Mouse (Mus musculus) hindbrain, embryonic 11.5 days (tissue): ENCODE results near the gene Mettl18. TPM values are rescaled to one million over a fixed set of nuclear protein-coding genes. Genes with fewer than 3 reads are reported as not detected.

Source experiments
- ATAC-seq: fragments of 200-750 bp; cut with Nextera tagmentation; 2 replicates; pipeline ENCODE4 v1.8.0; 2017; ENCODE audit warnings: mild to moderate bottlenecking, moderate TSS enrichment, moderate library complexity; ENCODE audit not compliant: low FRiP score
- DNase-seq: peaks from one replicate; pipeline ENCODE4 v3.0.0-alpha.2; 2015; ENCODE audit warnings: low spot score
- H3K27ac ChIP-seq: fragments of 300-500 bp; sonication (generic); 2 replicates; pipeline ENCODE4 v1.5.1; 2014; ENCODE audit warnings: mild to moderate bottlenecking, low read depth, low read length
- H3K27me3 ChIP-seq: fragments of 300-500 bp; sonication (generic); 2 replicates; pipeline ENCODE4 v1.6.1; 2014; ENCODE audit warnings: mild to moderate bottlenecking, low read length, moderate library complexity, mixed read lengths; ENCODE audit not compliant: control insufficient read depth, insufficient read depth
- H3K36me3 ChIP-seq: fragments of 300-500 bp; sonication (generic); 2 replicates; pipeline ENCODE4 v1.6.1; 2014; ENCODE audit warnings: mild to moderate bottlenecking, low read length, moderate library complexity, mixed read lengths; ENCODE audit not compliant: control insufficient read depth, insufficient read depth
- H3K4me1 ChIP-seq: fragments of 300-500 bp; sonication (generic); replicated peaks from 2 replicates; pipeline ENCODE4 v1.6.1; 2014; ENCODE audit warnings: low read length, mixed read lengths; ENCODE audit not compliant: control insufficient read depth, insufficient read depth
- H3K4me2 ChIP-seq: fragments of 300-500 bp; sonication (generic); replicated peaks from 2 replicates; pipeline ENCODE4 v1.6.1; 2014; ENCODE audit warnings: mild to moderate bottlenecking, low read depth, low read length
- H3K4me3 ChIP-seq: fragments of 300-500 bp; sonication (generic); 2 replicates; pipeline ENCODE4 v1.5.1; 2014; ENCODE audit warnings: low read depth, low read length
- H3K9ac ChIP-seq: fragments of 300-500 bp; sonication (generic); 2 replicates; pipeline ENCODE4 v1.6.1; 2014; ENCODE audit warnings: low read depth, low read length
- H3K9me3 ChIP-seq: fragments of 300-500 bp; sonication (generic); 2 replicates; pipeline ENCODE4 v1.6.1; 2016; ENCODE audit warnings: low read length; ENCODE audit not compliant: control insufficient read depth
- WGBS: fragments of 180-500 bp; shearing (Covaris S2); extraction: QIAGEN DNeasy Blood & Tissue Kit; methylation state at CpG from one replicate; pipeline ENCODE4 v1.1.7; 2014; 5-methylcytosine and 5-hydroxymethylcytosine counted together
- polyA plus RNA-seq: library from polyadenylated mRNA; unstranded; fragments of >200 nt; fragmentation: Nextera tagmentation; extraction: Ambion mirVana; gene quantifications from 2 replicates; pipeline ENCODE4 v1.2.1, GENCODE M21; 2014

Gene Mettl18
- polyA plus RNA-seq = 8.2 and 11.2 TPM in 2 replicates

DNA sequence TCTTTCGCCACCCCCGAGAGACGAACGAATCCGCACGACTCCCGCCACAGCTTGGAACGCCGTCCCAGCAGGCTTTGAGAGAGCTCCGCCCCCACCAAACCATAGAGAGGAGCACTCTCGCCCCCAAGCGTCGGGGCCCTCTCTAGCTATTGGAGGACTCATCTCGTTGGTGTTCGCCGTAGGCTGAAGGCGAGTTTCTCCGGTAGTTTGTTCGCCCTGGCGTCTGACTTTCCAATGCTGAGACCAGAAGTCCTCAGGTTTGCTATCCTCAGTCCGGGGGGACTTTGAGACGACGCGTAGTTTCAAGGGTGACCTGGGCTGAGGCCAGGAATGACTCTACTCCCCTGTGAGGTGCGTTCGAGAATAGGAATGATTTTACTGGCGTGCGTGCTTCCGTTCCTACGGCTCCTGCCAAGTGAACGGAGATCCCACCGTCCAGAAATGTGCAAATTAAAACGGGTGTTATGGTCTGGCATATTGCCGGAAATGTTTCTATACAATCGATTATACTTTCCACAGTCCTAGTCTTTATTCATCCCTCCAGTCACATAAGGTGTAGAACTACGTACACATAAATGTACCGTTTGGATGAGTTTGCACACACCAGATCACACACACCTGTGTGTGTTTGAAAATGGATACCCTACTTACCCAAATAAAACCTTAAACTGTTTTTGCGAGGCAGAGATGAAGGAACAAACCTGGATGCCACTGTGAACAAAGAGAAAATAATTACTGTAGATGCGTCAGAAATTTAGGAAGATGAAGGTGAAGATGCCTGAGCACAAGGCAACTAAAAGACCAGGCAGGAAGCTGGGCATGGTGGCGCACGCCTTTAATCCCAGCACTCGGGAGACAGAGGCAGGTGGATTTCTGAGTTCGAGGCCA lies at the start of gene Mettl18, which contains the start of gene BC055324:
Gene Mettl18 (plus strand): TSS at position 169 of the 888 bp plus-strand sequence.
Gene BC055324 (minus strand): TSS at position 76 of the 888 bp plus-strand sequence.
- Histone ChIP-seq H3K9me3 (no peaks in the 10 kb centered on the region), H3K4me2 (peak within 1 kb of the TSS; percentile 69), H3K27me3 (no peaks in the 10 kb centered on the region), H3K4me3 (peak within 1 kb of the TSS; percentile 58), H3K27ac (no peak within 1 kb of the TSS; the same call in 1 of the 2 replicates), H3K4me1 (no peaks in the 10 kb centered on the region), H3K9ac (peak within 1 kb of the TSS; percentile 68), H3K36me3 (no peaks in the 10 kb centered on the region)
- WGBS = 5% methylated on average over 43 of the region's 43 CpGs
- peak; percentile 98 for ATAC-seq
- DNase-seq = peak; percentile 96

DNA sequence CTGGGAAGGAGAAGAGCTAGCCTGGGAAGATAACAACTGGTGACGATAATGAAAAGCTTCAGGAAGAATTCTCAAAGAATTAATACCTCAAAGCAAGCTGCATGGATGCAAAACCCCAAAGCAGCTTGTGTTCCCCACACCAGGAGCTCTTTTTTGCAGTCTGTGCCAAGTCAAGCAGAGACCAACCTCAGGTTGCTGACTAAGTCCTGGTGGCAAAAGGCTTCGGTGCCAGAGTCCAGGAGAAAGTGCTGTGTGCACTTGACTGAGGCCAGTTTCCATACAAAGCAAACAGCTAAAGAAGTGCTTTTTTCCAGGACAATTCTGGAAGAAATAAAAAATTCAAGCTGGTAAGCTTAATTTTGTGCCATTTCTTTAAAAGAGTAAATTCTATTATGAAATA lies 41.3 kb upstream of the Mettl18 start:
- H3K9me3 ChIP-seq = no peaks in the 10 kb centered on the region
- ATAC-seq (no peak), DNase-seq (no peak)
- no peaks in the 10 kb centered on the region for H3K4me1 ChIP-seq
- H3K36me3 ChIP-seq = peaks cover 3% of the 10 kb centered on the region; the same call in 1 of the 2 replicates
- WGBS = 94% methylated on average over 2 of the region's 2 CpGs
- H3K4me2 ChIP-seq = no peak overlapping the region
- no peaks in the 10 kb centered on the region for H3K27me3 ChIP-seq
- no peak overlapping the region for H3K4me3 ChIP-seq
- H3K9ac ChIP-seq = no peak overlapping the region
- H3K27ac ChIP-seq = no peak overlapping the region

DNA sequence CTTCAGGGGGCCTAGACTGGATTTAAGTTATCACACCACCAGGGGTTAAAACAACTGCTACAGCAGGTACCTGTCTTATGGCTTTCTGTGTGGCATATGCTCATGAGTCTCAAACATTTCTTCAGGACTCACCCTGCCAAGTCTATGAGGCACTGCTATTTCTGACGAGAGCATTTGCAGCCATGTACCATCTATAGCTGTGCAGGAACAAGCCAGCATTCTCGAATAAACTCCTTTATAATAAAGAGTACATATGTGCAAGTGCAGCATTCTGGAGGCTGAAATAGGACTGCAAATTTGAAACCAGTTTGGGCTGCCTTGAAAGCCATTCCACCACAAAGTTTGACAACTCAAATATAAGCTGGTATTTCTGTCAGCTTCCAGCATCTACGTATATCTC lies 36.7 kb upstream of the Mettl18 start:
- Histone ChIP-seq H3K4me1 (no peaks in the 10 kb centered on the region), H3K27me3 (no peaks in the 10 kb centered on the region), H3K9ac (no peak overlapping the region), H3K36me3 (no peaks in the 10 kb centered on the region; the same call in 1 of the 2 replicates), H3K9me3 (no peaks in the 10 kb centered on the region), H3K4me2 (no peak overlapping the region), H3K27ac (no peak overlapping the region), H3K4me3 (no peak overlapping the region)
- WGBS = 88% methylated on average over 3 of the region's 3 CpGs
- DNase-seq (no peak), ATAC-seq (no peak)

DNA sequence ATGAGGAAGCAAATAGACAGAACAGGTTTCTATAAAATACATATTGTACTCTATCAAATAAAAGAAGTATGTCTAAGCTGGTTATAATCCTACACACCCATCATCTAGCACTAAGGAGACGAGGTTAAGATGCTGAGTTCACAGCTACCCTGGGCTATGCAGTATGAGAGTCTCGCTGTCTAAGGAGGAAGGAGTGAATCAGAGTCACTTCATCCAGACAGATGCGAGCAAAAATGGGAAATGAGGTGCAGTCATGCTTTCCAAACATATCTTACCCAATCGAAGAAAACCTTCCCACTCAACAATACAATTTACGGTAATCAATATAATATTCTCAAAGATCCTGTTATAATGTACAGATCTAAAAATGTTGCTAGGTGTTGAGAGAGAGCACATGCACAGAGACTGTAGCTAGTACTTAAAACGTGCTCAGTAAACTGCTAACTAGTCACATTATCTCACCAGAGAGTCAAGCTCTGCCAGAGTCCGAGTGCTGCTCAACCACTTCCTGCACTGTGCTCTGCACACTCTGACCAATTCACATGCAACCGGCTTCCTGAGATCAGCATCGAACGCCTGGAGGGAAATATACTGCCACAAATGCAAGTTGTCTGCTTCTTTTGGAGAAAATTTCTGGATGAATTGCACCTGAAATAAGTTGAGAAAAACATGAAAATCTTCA lies 30.5 kb upstream of the Mettl18 start:
- no peak overlapping the region for H3K9ac ChIP-seq
- no peaks in the 10 kb centered on the region for H3K36me3 ChIP-seq
- DNase-seq (no peak), ATAC-seq (no peak)
- no peak overlapping the region for H3K27ac ChIP-seq
- no peak overlapping the region for H3K4me2 ChIP-seq
- WGBS = 92% methylated on average over 10 of the region's 10 CpGs
- no peaks in the 10 kb centered on the region for H3K4me1 ChIP-seq
- H3K4me3 ChIP-seq = no peak overlapping the region
- H3K27me3 ChIP-seq = no peaks in the 10 kb centered on the region
- no peaks in the 10 kb centered on the region for H3K9me3 ChIP-seq

DNA sequence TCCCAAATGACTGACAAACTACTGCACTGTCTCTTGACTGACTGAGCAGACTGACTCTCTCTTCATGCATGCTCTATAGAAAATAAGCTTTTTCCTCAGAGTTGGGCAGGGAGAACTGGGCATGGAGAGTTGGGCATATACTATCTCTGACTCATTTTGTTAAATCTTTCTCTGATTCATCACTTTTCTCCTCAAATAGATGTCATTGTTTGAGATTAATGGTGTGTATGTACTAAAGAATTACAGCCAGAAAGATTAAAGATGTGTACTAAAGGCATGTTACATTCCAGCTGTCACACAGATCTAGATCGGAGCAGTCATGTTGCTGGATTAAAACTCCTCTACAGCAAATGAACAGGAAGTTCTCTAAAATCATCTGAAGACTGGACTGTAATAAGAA lies 20.2 kb upstream of the Mettl18 start:
- DNase-seq (no peak), ATAC-seq (no peak)
- H3K4me3 ChIP-seq = no peak overlapping the region
- H3K4me1 ChIP-seq = no peaks in the 10 kb centered on the region
- WGBS = 97% methylated on average over 1 of the region's 1 CpGs
- no peaks in the 10 kb centered on the region for H3K36me3 ChIP-seq
- H3K4me2 ChIP-seq = no peak overlapping the region
- H3K27me3 ChIP-seq = no peaks in the 10 kb centered on the region
- no peaks in the 10 kb centered on the region for H3K9me3 ChIP-seq
- no peak overlapping the region for H3K27ac ChIP-seq
- H3K9ac ChIP-seq = no peak overlapping the region

DNA sequence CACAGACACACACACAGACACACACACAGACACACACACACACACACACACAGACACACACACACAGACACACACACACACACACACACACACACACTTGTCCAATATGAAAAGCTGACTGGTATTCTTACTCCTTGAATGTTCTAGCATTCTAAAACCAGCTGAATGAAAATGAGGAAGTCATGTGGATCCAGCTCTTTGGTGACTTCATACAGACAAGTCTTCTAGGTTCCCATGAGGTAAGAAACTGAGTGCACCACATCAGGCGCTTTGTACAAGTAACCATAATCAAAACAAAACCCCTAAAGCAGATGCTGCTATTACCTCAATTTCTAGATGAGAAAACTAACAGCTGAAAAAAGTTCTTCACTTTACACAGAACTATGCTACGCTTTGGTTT lies 19.6 kb upstream of the Mettl18 start:
- no peak overlapping the region for H3K4me3 ChIP-seq
- no peak overlapping the region for H3K9ac ChIP-seq
- ATAC-seq (no peak), DNase-seq (no peak)
- H3K4me1 ChIP-seq = no peaks in the 10 kb centered on the region
- H3K4me2 ChIP-seq = no peak overlapping the region
- no peaks in the 10 kb centered on the region for H3K27me3 ChIP-seq
- H3K9me3 ChIP-seq = no peaks in the 10 kb centered on the region
- WGBS = 97% methylated on average over 2 of the region's 2 CpGs
- H3K36me3 ChIP-seq = no peaks in the 10 kb centered on the region
- H3K27ac ChIP-seq = no peak overlapping the region

DNA sequence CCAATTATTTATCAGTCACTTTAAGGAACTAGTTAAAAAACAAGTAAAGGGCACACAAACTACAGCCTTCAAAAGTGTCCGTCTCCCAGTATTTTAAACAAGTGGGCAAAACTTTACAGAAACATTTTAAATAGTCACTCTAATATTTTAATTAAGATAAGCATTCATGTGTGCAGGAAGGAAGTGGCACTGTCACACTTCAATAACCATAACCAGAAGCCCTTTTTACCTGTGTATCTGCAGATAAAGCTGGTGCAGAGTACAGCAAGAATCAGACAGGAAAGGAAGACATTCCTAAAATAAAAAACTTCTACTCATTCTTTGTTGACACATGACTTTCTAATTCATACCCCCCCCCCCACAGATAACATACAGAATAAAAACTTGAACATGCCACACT lies 18.2 kb upstream of the Mettl18 start:
- Histone ChIP-seq H3K9ac (no peak overlapping the region), H3K4me2 (no peak overlapping the region), H3K36me3 (no peaks in the 10 kb centered on the region), H3K27me3 (no peaks in the 10 kb centered on the region), H3K4me1 (no peaks in the 10 kb centered on the region), H3K9me3 (no peaks in the 10 kb centered on the region), H3K4me3 (no peak overlapping the region), H3K27ac (no peak overlapping the region)
- DNase-seq (no peak), ATAC-seq (no peak)
- WGBS = 96% methylated on average over 1 of the region's 1 CpGs

DNA sequence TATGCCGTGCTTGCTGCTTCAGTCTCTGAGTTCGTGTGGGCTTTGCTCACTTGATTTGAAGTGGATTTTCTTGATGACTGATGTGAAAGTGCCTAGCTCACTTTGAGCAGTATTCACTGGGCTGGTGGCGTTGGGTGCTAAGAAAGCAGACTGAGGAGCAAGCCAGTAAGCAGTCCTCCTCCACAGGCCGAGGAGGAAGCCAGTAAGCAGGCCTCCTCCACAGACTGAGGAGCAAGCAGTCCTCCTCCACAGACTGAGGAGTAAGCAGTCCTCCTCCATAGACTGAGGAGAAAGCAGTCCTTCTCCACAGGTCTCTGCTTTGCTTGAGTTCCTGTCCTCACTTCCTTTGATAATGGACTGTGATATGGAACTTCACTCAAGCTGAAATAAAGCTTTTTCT lies 2.3 kb upstream of the Mettl18 start:
- H3K27ac ChIP-seq = no peak overlapping the region
- H3K9me3 ChIP-seq = no peaks in the 10 kb centered on the region
- WGBS = 83% methylated on average over 4 of the region's 4 CpGs
- no peaks in the 10 kb centered on the region for H3K27me3 ChIP-seq
- H3K9ac ChIP-seq = no peak overlapping the region
- H3K4me2 ChIP-seq = no peak overlapping the region
- no peak for DNase-seq
- H3K4me3 ChIP-seq = no peak overlapping the region
- no peak for ATAC-seq
- H3K4me1 ChIP-seq = no peaks in the 10 kb centered on the region
- H3K36me3 ChIP-seq = no peaks in the 10 kb centered on the region
